Mouse (Mus musculus) C2C12 (cell line): ENCODE measurements around the gene Pfkfb4. TPM values are rescaled to one million over a fixed set of nuclear protein-coding genes. Genes with fewer than 3 reads are reported as not detected.

Experiments
- H3K27me3 ChIP-seq: one replicate; pipeline ENCODE4 v1.6.1; 2011; ENCODE audit not compliant: control insufficient read depth, insufficient read depth, insufficient read length
- H3K36me3 ChIP-seq: one replicate; pipeline ENCODE4 v1.6.1; 2011; ENCODE audit not compliant: control insufficient read depth, insufficient read depth
- H3K4me3 ChIP-seq: one replicate; pipeline ENCODE4 v1.5.1; 2011; ENCODE audit warnings: mild to moderate bottlenecking, control low read depth; ENCODE audit not compliant: poor library complexity, insufficient read depth, severe bottlenecking
- H3K79me2 ChIP-seq: one replicate; pipeline ENCODE4 v1.6.1; 2011; ENCODE audit not compliant: control insufficient read depth, insufficient read depth
- H3K79me3 ChIP-seq: one replicate; pipeline ENCODE4 v1.6.1; 2011; ENCODE audit warnings: low read depth, control low read depth
- H3ac ChIP-seq: one replicate; pipeline ENCODE3; 2011; ENCODE audit warnings: low read depth; ENCODE audit not compliant: control insufficient read depth, insufficient read length
- CEBPB ChIP-seq: IDR thresholded peaks from one replicate; pipeline ENCODE4 v1.6.1; 2011; ENCODE audit warnings: low read depth, mild to moderate bottlenecking, control low read depth, moderate library complexity
- CTCF ChIP-seq: IDR thresholded peaks from one replicate; pipeline ENCODE4 v1.5.1; 2011; ENCODE audit not compliant: control insufficient read depth, insufficient read depth, insufficient read length
- FOSL1 ChIP-seq: IDR thresholded peaks from one replicate; pipeline ENCODE4 v1.8.0; 2011; ENCODE audit warnings: mild to moderate bottlenecking, low read length; ENCODE audit not compliant: poor library complexity, insufficient read depth, severe bottlenecking
- MAX ChIP-seq: IDR thresholded peaks from one replicate; pipeline ENCODE4 v1.6.1; 2011; ENCODE audit warnings: mild to moderate bottlenecking, control low read depth
- MYOD1 ChIP-seq: IDR thresholded peaks from one replicate; pipeline ENCODE4 v1.6.1; 2011; ENCODE audit warnings: low read depth; ENCODE audit not compliant: control insufficient read depth, insufficient read length
- MYOG ChIP-seq: IDR thresholded peaks from one replicate; pipeline ENCODE4 v1.6.1; 2011; ENCODE audit not compliant: control insufficient read depth, insufficient read length; ENCODE audit errors: extremely low read depth
- USF1 ChIP-seq: IDR thresholded peaks from one replicate; pipeline ENCODE4 v1.6.1; 2011; ENCODE audit warnings: low read depth, mild to moderate bottlenecking, control low read depth, moderate library complexity
- polyA plus RNA-seq: library from polyadenylated mRNA; unstranded; fragments of >200 nt; fragmentation: generic; extraction: Trizol; gene quantifications from one replicate; pipeline ENCODE4 v1.2.1, GENCODE M21; 2012; ENCODE audit warnings: missing spikeins

The Pfkfb4 gene
- polyA plus RNA-seq, 1 experiment = 6.7 TPM

DNA sequence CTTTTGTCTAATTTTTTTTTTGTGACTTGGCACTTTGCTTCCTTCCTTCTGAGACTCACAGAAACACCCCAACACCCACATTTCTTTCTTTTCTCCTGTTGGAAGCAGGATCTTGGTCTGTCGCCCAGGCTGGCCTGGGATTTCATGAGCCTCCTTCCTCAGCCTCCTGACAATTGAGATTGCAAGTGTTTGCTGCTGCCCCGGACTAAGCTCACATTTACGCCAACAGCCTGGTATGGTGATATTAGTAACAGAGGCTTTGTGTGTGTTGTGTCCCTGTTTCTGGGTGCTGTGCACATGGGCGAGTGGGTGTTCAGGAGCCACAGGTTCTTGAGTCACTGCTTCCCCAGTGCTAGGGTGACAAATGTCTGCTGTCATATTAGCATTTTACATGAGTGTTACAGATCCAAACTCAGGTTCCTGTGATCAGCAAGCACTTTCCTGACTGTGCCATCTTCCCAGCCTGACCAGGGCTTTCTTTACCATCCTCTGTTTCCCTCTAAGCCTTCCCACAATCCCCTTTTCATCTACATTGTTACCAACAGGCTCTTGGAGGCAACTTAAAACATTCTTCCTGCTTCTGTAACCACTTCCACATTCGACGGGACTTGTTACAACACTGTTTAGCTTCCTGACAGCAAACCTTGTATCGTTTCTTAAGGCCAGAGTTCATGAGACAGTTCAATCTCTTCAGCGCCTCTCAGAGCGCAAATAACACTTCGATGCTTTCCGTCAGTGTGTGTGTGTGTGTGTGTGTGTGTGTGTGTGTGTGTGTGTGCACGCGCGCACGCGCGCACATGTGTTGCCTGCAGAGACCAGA, 31.5 kb downstream of the Pfkfb4 start:
- Histone ChIP-seq H3K27me3 (no peaks in the 10 kb centered on the region), H3K79me2 (no peaks in the 10 kb centered on the region), H3K79me3 (no peaks in the 10 kb centered on the region), H3K4me3 (no peak overlapping the region), H3K36me3 (no peaks in the 10 kb centered on the region), H3ac (no peak overlapping the region)
- TF ChIP-seq CEBPB (no peak), MAX (no peak), CTCF (no peak), FOSL1 (no peak), USF1 (no peak), MYOG (no peak), MYOD1 (no peak)

DNA sequence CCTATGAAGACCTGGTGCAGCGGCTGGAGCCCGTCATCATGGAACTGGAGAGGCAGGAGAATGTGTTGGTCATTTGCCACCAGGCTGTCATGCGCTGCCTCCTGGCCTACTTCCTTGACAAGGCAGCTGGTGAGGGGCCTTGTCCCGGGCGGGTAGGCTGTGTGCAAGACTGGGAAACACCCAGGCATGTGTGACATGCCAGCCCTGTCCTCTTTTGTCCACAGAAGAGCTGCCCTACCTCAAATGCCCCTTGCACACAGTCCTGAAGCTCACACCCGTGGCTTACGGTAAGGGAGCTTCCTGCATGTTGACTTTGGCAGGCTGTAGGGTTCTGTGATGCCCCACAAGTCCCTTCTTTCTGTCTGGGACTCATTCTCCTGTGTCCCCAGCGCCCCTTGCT, 35.9 kb downstream of the Pfkfb4 start:
- H3K36me3 ChIP-seq = peaks cover 5% of the 10 kb centered on the region
- H3ac ChIP-seq = no peak overlapping the region
- TF ChIP-seq MAX (no peak), CTCF (no peak), MYOD1 (no peak), FOSL1 (no peak), USF1 (no peak), MYOG (no peak), CEBPB (no peak)
- no peaks in the 10 kb centered on the region for H3K79me3 ChIP-seq
- H3K79me2 ChIP-seq = no peaks in the 10 kb centered on the region
- H3K4me3 ChIP-seq = no peak overlapping the region
- H3K27me3 ChIP-seq = no peaks in the 10 kb centered on the region

- H3K36me3 ChIP-seq = peaks cover 5% of the 10 kb centered on the region
- H3ac ChIP-seq = no peak overlapping the region
- TF ChIP-seq MYOG (no peak), CEBPB (no peak), MAX (no peak), MYOD1 (no peak), FOSL1 (no peak), CTCF (no peak), USF1 (no peak)
- no peaks in the 10 kb centered on the region for H3K79me3 ChIP-seq
- H3K79me2 ChIP-seq = no peaks in the 10 kb centered on the region
- H3K27me3 ChIP-seq = no peaks in the 10 kb centered on the region
- no peak overlapping the region for H3K4me3 ChIP-seq
Observed at GRCm38 (mm10) chr9:109028421-109028820, 36.8 kb downstream of the Pfkfb4 start.

GRCm38 (mm10) chr9:109028919-109029318, 37.3 kb downstream of the Pfkfb4 start:
- Histone ChIP-seq H3K79me3 (no peaks in the 10 kb centered on the region), H3K79me2 (no peaks in the 10 kb centered on the region), H3K27me3 (no peaks in the 10 kb centered on the region), H3K36me3 (peaks cover 5% of the 10 kb centered on the region), H3K4me3 (no peak overlapping the region), H3ac (no peak overlapping the region)
- TF ChIP-seq MYOD1 (no peak), MYOG (no peak), MAX (no peak), USF1 (no peak), CEBPB (no peak), CTCF (no peak), FOSL1 (no peak)

- Histone ChIP-seq H3K79me3 (no peaks in the 10 kb centered on the region), H3K27me3 (no peaks in the 10 kb centered on the region), H3K4me3 (no peak overlapping the region), H3K36me3 (peaks cover 5% of the 10 kb centered on the region), H3ac (no peak overlapping the region), H3K79me2 (no peaks in the 10 kb centered on the region)
- TF ChIP-seq USF1 = no peak
Observed at GRCm38 (mm10) chr9:109030312-109030711, 38.7 kb downstream of the Pfkfb4 start.

GRCm38 (mm10) chr9:109031001-109031400, 39.4 kb downstream of the Pfkfb4 start:
- TF ChIP-seq MAX (no peak), USF1 (no peak), MYOD1 (no peak), MYOG (no peak), FOSL1 (no peak), CTCF (no peak), CEBPB (no peak)
- Histone ChIP-seq H3K79me3 (no peaks in the 10 kb centered on the region), H3K79me2 (no peaks in the 10 kb centered on the region), H3K36me3 (peaks cover 5% of the 10 kb centered on the region), H3K4me3 (no peak overlapping the region), H3ac (no peak overlapping the region), H3K27me3 (no peaks in the 10 kb centered on the region)
